Mouse (Mus musculus) midbrain, embryonic 11.5 days (tissue): ENCODE measurements around the gene Hist1h1a. TPM values are rescaled to one million over a fixed set of nuclear protein-coding genes. Genes with fewer than 3 reads are reported as not detected.
"Not testable (repeated sequence)": the region's sequence is repeated elsewhere in the genome, so short reads cannot be mapped to it uniquely, and the experiment has no call there.

ENCODE experiments used
- ATAC-seq: fragments of 200-750 bp; cut with Nextera tagmentation; 2 replicates; pipeline ENCODE4 v1.8.0; 2017; ENCODE audit warnings: moderate TSS enrichment, moderate library complexity; ENCODE audit not compliant: low FRiP score
- DNase-seq: peaks from one replicate; pipeline ENCODE4 v3.0.0; 2015; ENCODE audit warnings: low spot score; ENCODE audit errors: missing footprints
- H3K27ac ChIP-seq: fragments of 300-500 bp; sonication (generic); 2 replicates; pipeline ENCODE4 v1.5.1; 2014; ENCODE audit warnings: low read depth, low read length
- H3K27me3 ChIP-seq: fragments of 300-500 bp; sonication (generic); 2 replicates; pipeline ENCODE4 v1.6.1; 2014; ENCODE audit warnings: mild to moderate bottlenecking, low read length, moderate library complexity, mixed read lengths; ENCODE audit not compliant: control insufficient read depth, insufficient read depth
- H3K36me3 ChIP-seq: fragments of 300-500 bp; sonication (generic); 2 replicates; pipeline ENCODE4 v1.6.1; 2014; ENCODE audit warnings: mild to moderate bottlenecking, low read length, moderate library complexity, mixed read lengths; ENCODE audit not compliant: control insufficient read depth, insufficient read depth
- H3K4me1 ChIP-seq: fragments of 300-500 bp; sonication (generic); 2 replicates; pipeline ENCODE4 v1.6.1; 2014; ENCODE audit warnings: low read length; ENCODE audit not compliant: control insufficient read depth, insufficient read depth
- H3K4me2 ChIP-seq: fragments of 300-500 bp; sonication (generic); 2 replicates; pipeline ENCODE4 v1.6.1; 2014; ENCODE audit warnings: mild to moderate bottlenecking, moderate library complexity
- H3K4me3 ChIP-seq: fragments of 300-500 bp; sonication (generic); 2 replicates; pipeline ENCODE4 v1.5.1; 2014; ENCODE audit warnings: low read depth, low read length
- H3K9ac ChIP-seq: fragments of 300-500 bp; sonication (generic); 2 replicates; pipeline ENCODE4 v1.6.1; 2014; ENCODE audit warnings: low read length
- H3K9me3 ChIP-seq: fragments of 300-500 bp; sonication (generic); 2 replicates; pipeline ENCODE4 v1.6.1; 2016; ENCODE audit warnings: low read length; ENCODE audit not compliant: control insufficient read depth
- WGBS: fragments of 180-500 bp; shearing (Covaris S2); extraction: QIAGEN DNeasy Blood & Tissue Kit; methylation state at CpG from one replicate; pipeline ENCODE4 v1.1.7; 2014; 5-methylcytosine and 5-hydroxymethylcytosine counted together
- polyA plus RNA-seq: library from polyadenylated mRNA; unstranded; fragments of >200 nt; fragmentation: Nextera tagmentation; extraction: Ambion mirVana; gene quantifications from 2 replicates; pipeline ENCODE4 v1.2.1, GENCODE M21; 2014

Gene Hist1h1a
- polyA plus RNA-seq, 1 experiment from 2014 or later, result 3.5 TPM

- not testable (repeated sequence) for H3K36me3 ChIP-seq, H3K27me3 ChIP-seq, H3K9me3 ChIP-seq
- DNase-seq, result peak; percentile 97
- ATAC-seq, result peak; percentile 65
- peak within 1 kb of the TSS; percentile 52 for H3K4me3 ChIP-seq
- WGBS, result under 1% methylated on average over 27 of the region's 52 CpGs
- peak within 1 kb of the TSS; percentile 61 for H3K9ac ChIP-seq
- peak within 1 kb of the TSS; percentile 83 for H3K27ac ChIP-seq
- peak within 1 kb of the TSS; percentile 82 for H3K4me2 ChIP-seq
- peaks cover 26% of the 10 kb centered on the region for H3K4me1 ChIP-seq
Measured at GRCm38 (mm10) chr13:23761871-23762821, 1.3 kb upstream of the Hist1h1a start, which contains the start of gene Hist1h3a. Gene Hist1h3a (minus strand): TSS chr13:23762386.

- peaks cover 23% of the 10 kb centered on the region for H3K4me1 ChIP-seq
- DNase-seq, result no peak
- H3K27ac ChIP-seq, result peak overlapping the region; percentile 83
- peak overlapping the region; percentile 56 for H3K9ac ChIP-seq
- H3K27me3 ChIP-seq, result no peaks in the 10 kb centered on the region
- no peaks in the 10 kb centered on the region for H3K9me3 ChIP-seq
- H3K4me3 ChIP-seq, result peak overlapping the region; percentile 52
- peak overlapping the region; percentile 82 for H3K4me2 ChIP-seq
- ATAC-seq, result no peak
- H3K36me3 ChIP-seq, result no peaks in the 10 kb centered on the region
- WGBS, result 2% methylated on average over 10 of the region's 10 CpGs
Measured at GRCm38 (mm10) chr13:23763242-23763585, 252 bp upstream of the Hist1h1a start.

- peak overlapping the region; percentile 77 for H3K9ac ChIP-seq
- no peaks in the 10 kb centered on the region for H3K36me3 ChIP-seq
- no peak for ATAC-seq
- H3K9me3 ChIP-seq, result no peaks in the 10 kb centered on the region
- H3K27me3 ChIP-seq, result no peaks in the 10 kb centered on the region
- 25% methylated on average over 12 of the region's 12 CpGs for WGBS
- H3K27ac ChIP-seq, result peak overlapping the region; percentile 83
- peak overlapping the region; percentile 82 for H3K4me2 ChIP-seq
- peaks cover 23% of the 10 kb centered on the region for H3K4me1 ChIP-seq
- DNase-seq, result peak; percentile 94
- H3K4me3 ChIP-seq, result peak overlapping the region; percentile 52
Measured at GRCm38 (mm10) chr13:23764324-23765171, 1.1 kb downstream of the Hist1h1a start.

- Histone ChIP-seq H3K36me3 (no peaks in the 10 kb centered on the region), H3K9ac (no peak overlapping the region), H3K27ac (no peak overlapping the region), H3K9me3 (no peaks in the 10 kb centered on the region), H3K4me1 (peaks cover 18% of the 10 kb centered on the region), H3K4me2 (no peak overlapping the region), H3K27me3 (no peaks in the 10 kb centered on the region), H3K4me3 (no peak overlapping the region)
- no peak for DNase-seq
- WGBS, result 74% methylated on average over 1 of the region's 1 CpGs
- ATAC-seq, result no peak
Measured at GRCm38 (mm10) chr13:23765172-23765513, 1.7 kb downstream of the Hist1h1a start.

- Histone ChIP-seq H3K4me2 (no peak overlapping the region), H3K27ac (no peak overlapping the region), H3K9me3 (no peaks in the 10 kb centered on the region), H3K4me3 (no peak overlapping the region), H3K9ac (no peak overlapping the region), H3K36me3 (no peaks in the 10 kb centered on the region), H3K4me1 (peaks cover 11% of the 10 kb centered on the region), H3K27me3 (no peaks in the 10 kb centered on the region)
- ATAC-seq (no peak), DNase-seq (no peak)
Measured at GRCm38 (mm10) chr13:23766772-23767171, 3.3 kb downstream of the Hist1h1a start.

- H3K4me3 ChIP-seq, result no peak overlapping the region
- H3K36me3 ChIP-seq, result no peaks in the 10 kb centered on the region
- no peak overlapping the region for H3K9ac ChIP-seq
- no peaks in the 10 kb centered on the region for H3K9me3 ChIP-seq
- H3K27ac ChIP-seq, result no peak overlapping the region
- H3K4me1 ChIP-seq, result peaks cover 6% of the 10 kb centered on the region
- no peaks in the 10 kb centered on the region for H3K27me3 ChIP-seq
- 47% methylated on average over 5 of the region's 5 CpGs for WGBS
- no peak overlapping the region for H3K4me2 ChIP-seq
- DNase-seq, result no peak
- ATAC-seq, result no peak
Measured at GRCm38 (mm10) chr13:23768834-23769397, 5.5 kb downstream of the Hist1h1a start.

- not testable (repeated sequence) for H3K4me3 ChIP-seq, H3K27me3 ChIP-seq, DNase-seq, H3K36me3 ChIP-seq, H3K27ac ChIP-seq, H3K9me3 ChIP-seq, H3K9ac ChIP-seq, H3K4me1 ChIP-seq, ATAC-seq, H3K4me2 ChIP-seq
- WGBS, result 84% methylated on average over 2 of the region's 2 CpGs
Measured at GRCm38 (mm10) chr13:23769613-23770012, 6.1 kb downstream of the Hist1h1a start, which contains the start of gene Trim38. Gene Trim38 (plus strand): TSS chr13:23769913.

- no peak overlapping the region for H3K4me3 ChIP-seq
Measured at GRCm38 (mm10) chr13:23772561-23773313, 9.3 kb downstream of the Hist1h1a start.

More at GRCm38 (mm10) chr13:23772561-23773313, 9.3 kb downstream of the Hist1h1a start:
- DNase-seq, result peak; percentile 90
- H3K9ac ChIP-seq, result no peak overlapping the region
- no peaks in the 10 kb centered on the region for H3K4me1 ChIP-seq
- peak overlapping the region; percentile 28 for H3K4me2 ChIP-seq
- H3K36me3 ChIP-seq, result no peaks in the 10 kb centered on the region
- WGBS, result 25% methylated on average over 21 of the region's 21 CpGs
- peak; percentile 97 for ATAC-seq
- no peaks in the 10 kb centered on the region for H3K9me3 ChIP-seq
- H3K27ac ChIP-seq, result no peak overlapping the region
- H3K27me3 ChIP-seq, result no peaks in the 10 kb centered on the region
